Mouse (Mus musculus): ENCODE measurements around the gene Zfp146. TPM values are rescaled to one million over a fixed set of nuclear protein-coding genes. Genes with fewer than 3 reads are reported as not detected.
A peak's percentile ranks its signal among the peaks of the same experiment; 100 is the strongest.
"Not testable (repeated sequence)": the region's sequence is repeated elsewhere in the genome, so short reads cannot be mapped to it uniquely, and the experiment has no call there.

Gene Zfp146
- polyA plus RNA-seq, 2 experiments from 2014 or later, result 19.5 to 22.3 TPM

- ATAC-seq, result no peak
Measured at GRCm38 (mm10) chr7:30189116-30189491, 19.6 kb upstream of the Zfp146 start.

GRCm38 (mm10) chr7:30188344-30189115 is 19.0 kb upstream of the Zfp146 start:
- no peak for ATAC-seq

DNA sequence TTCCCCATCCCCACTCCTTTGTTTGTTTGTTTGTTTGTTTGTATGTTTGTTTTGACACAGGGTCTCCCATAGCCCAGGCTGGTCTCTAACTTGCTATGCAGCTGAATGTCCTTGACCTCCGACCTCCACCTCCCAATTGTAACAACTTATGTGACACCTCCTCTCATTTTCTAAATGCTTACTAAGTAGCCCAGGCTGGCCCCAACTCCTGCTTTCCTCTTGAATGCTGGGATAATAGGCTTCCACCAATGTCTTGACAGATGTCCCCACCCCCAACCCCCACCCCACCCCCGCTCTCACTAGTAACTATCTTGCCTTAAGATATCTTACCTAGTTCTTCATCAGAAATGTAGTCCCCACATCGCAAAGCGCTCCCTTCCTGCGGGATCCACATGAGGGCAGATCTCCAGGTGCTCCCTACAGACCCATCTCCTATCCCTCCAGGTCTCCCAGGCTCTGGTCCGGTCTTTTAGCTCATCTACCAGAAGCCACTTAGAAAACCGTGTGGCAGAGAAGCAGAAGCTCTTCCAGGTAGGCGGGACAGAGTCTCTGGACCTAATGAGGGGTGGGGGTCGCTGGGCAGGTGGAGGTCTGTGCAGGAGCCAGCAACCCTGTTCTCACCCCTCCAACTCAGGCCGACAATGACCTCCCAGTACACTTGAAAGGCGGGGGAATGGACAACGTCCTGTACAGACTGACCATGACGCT is 15.2 kb upstream of the Zfp146 start:
- ATAC-seq, result no peak

- peak; percentile 83 for ATAC-seq
Measured at GRCm38 (mm10) chr7:30183879-30184289, 14.3 kb upstream of the Zfp146 start, which contains the start of gene Cox7a1. Cox7a1 (plus strand) TSS chr7:30184144.

DNA sequence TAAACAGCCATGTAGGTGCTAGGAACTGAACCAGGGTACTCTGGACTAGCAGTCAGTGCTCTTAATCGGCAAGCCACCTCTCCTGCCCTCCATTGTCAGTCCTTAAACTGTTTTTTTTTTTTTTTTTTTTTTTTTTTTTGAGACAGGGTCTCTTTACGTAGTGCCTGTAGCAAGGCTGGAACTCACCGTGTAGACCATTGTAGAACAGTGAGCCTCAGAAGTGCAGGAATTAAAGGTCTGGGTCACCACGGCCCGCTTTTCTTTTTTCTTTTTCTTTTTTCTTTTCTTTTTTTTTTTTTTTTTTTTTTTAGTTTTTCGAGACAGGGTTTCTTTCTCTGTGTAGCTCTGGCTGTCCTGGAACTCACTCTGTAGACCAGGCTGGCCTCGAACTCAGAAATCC is 13.6 kb upstream of the Zfp146 start:
- not testable (repeated sequence) for ATAC-seq

- not testable (repeated sequence) for ATAC-seq
Measured at GRCm38 (mm10) chr7:30181929-30182328, 12.4 kb upstream of the Zfp146 start.

GRCm38 (mm10) chr7:30181308-30181707 is 11.8 kb upstream of the Zfp146 start:
- ATAC-seq, result peak; percentile 81

GRCm38 (mm10) chr7:30178256-30178655 is 8.7 kb upstream of the Zfp146 start:
- ATAC-seq, result no peak

- ATAC-seq, result no peak
Measured at GRCm38 (mm10) chr7:30176474-30176873, 6.9 kb upstream of the Zfp146 start.

DNA sequence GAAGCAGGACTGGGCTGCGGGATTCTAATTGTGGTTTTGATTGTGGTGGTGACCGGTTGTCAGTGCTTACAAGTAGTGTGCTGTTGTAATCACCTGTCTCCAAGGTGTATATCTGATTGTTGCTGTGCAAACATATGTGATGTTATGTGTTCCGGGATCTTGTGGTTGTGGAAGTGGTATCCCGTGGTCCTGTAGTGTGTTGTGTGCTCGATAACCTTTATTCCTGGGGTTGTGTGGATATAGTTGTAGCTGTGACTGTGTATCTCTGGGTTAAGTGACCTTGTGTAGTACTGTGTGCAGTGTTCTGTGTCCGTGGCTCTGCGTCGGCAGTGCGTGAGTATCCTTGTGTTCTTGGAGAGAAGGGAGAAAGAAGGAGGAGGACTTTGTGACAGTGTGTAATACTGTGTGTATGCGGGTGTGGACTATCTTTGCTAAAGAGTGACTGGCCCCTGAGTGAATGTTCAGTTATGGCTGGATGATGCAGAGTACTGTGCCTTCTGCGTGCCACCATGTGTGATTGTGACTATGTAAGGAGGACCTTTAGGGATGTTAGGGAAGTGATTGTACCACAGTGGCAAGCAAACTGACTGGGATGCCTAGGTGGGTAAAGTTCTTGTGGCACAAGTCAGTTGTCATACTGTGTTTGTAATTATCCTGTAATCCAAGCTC is 867 bp upstream of the Zfp146 start:
- no peak for ATAC-seq

- ATAC-seq, result peak; percentile 45
Measured at GRCm38 (mm10) chr7:30168914-30169582, 502 bp downstream of the Zfp146 start.

DNA sequence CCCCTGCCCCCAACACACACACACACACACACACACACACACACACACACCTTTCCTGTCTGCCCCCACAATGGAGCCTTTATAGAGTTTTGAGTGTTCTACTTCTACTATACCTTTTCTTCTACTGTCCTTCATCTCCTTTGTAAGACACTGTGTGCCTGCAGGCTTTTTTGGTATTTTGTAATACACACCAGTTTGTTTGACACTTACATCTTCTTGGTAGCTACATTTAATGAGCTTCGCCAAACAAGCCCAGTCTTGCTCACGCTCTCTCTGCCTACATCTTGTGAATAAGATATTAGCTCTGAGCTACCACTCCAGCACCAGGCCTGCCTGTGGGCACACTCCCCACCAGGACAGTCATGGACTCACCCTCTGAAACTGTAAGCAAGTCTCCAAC is 4.8 kb downstream of the Zfp146 start:
- ATAC-seq, result no peak

DNA sequence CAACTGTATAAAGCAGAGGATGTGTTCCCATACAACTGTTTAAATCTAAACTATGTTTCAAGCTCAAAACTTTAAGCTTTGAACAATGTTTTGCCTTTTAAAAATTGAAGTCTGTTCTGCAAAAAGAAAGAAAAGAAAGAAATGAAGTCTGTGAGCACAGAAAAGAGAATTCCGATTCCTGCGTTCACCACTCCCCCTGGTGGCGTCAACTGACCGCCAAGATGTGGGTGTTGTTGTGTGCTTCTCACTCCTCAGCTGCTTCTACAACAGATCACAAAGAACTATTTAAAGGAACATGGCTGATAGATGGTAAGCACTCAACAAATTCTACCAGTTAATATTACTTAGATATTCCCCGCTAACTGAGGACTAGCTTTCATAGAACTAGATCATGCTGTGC is 6.4 kb downstream of the Zfp146 start:
- no peak for ATAC-seq

DNA sequence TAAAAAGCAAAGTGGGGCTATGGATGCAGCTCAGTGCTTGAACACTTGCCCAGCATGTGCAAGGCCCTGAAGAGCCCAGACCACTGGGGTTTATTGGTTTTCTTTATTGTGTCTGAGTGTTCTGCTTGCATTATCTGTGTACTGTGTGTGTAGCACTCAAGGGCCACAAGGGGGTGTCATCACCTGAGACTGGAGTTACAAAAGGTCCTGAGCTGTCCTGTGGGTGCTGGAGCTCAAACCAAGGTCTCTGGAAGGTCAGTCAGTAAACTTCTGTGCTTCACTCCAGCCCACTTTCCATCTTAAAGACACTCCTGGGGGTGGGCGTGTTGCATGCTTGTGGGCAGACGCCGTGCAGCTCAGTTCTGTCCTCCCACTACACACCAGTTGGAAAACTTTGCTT is 14.0 kb downstream of the Zfp146 start:
- ATAC-seq, result no peak

GRCm38 (mm10) chr7:30154040-30154439 is 15.5 kb downstream of the Zfp146 start:
- ATAC-seq, result no peak

- no peak for ATAC-seq
Measured at GRCm38 (mm10) chr7:30147011-30147410, 22.5 kb downstream of the Zfp146 start.

DNA sequence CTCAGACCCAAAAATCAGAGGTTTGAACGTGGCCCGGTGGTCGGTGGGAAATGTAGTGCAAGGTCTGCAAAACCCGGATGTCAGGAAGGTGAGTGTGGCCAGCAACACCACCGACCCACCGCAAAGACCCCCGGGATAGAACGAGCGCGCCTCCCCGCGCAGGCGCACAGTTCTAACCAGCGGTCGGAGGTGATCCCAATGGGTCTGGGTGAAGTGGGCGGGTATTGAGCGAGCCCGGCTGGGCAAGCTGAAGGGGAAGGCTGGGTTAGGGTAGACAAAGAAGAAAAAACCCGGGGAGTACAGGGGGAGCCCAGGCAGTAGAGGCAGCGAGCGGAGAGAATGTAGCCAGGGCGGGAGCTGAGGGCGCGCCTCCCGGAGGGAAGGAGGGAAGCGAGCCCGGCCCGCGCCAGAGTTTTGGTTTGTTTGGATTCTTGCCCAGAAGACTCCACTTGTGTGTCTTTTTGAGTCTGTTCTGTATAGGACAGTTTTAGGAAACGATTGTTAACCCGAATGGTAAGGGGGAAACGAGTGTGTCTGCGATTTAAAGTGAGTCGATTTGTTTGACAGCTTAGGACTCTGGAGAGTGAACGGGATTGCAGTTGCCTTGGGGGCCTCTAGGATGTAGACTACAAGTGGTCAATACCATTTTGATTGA is 25.9 kb downstream of the Zfp146 start:
- ATAC-seq, result no peak

- ATAC-seq, result no peak
Measured at GRCm38 (mm10) chr7:30143170-30143554, 26.4 kb downstream of the Zfp146 start.

DNA sequence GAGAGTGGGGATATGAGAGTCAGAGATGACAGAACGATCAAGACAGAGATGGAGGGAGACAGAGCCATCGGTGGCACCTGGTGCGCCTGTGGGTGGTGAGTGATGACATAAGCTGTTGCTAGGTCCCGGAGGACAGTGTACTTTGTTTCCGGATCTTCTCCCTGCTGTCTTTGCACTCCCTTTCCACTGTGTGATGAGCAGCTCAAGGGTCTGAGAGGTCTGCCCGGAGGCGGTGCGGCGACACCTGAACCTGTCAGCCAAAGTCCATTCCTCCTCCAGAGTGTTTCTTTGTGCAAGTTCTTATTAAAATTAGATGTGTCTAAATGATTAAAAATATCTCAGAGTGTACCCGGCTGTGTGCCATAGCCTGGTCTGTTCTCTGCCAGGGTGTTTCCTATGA is 32.7 kb downstream of the Zfp146 start:
- ATAC-seq, result no peak

DNA sequence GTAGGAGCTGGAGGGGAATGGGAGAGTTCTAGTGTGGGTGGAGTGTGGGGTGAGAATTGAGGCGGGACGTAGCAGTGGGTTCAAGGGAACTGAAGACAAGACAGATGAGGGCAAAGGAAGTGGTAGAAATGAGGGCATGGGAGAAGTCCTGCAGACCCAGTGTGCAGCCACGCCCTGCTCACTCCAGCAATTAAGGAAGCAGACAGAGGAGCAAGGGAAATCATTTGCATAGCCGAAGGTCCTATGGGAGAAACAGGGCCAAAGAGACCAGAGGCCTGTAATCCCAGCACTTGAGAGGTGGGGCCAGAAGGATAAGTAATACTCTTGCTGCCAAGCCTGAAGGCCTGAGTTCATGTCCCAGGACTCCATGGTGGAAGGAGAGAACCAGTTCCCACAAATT is 37.2 kb downstream of the Zfp146 start:
- no peak for ATAC-seq

GRCm38 (mm10) chr7:30129900-30130299 is 39.6 kb downstream of the Zfp146 start:
- ATAC-seq, result no peak

- no peak for ATAC-seq
Measured at GRCm38 (mm10) chr7:30122188-30122530, 47.4 kb downstream of the Zfp146 start.

All from CD4-positive, CD25-positive, alpha-beta regulatory T cell, adult 4 months (primary cell).